Mouse (Mus musculus) intestine, embryonic 16.5 days (tissue): Measurements from ENCODE around the gene Foxo6. TPM values are rescaled to one million over a fixed set of nuclear protein-coding genes. Genes with fewer than 3 reads are reported as not detected.
A peak's percentile ranks its signal among the peaks of the same experiment; 100 is the strongest.

Experiments used
- ATAC-seq: fragments of 200-750 bp; cut with Nextera tagmentation; 2 replicates; pipeline ENCODE4 v1.8.0; 2017; ENCODE audit warnings: moderate TSS enrichment, moderate library complexity
- H3K27ac ChIP-seq: fragments of 300-500 bp; sonication (generic); 2 replicates; pipeline ENCODE4 v1.5.1; 2014; ENCODE audit warnings: mild to moderate bottlenecking, low read length
- H3K27me3 ChIP-seq: fragments of 300-500 bp; sonication (generic); replicated peaks from 2 replicates; pipeline ENCODE4 v1.6.1; 2014; ENCODE audit warnings: low read length, control low read depth, mixed read lengths; ENCODE audit not compliant: control insufficient read depth, insufficient read depth
- H3K36me3 ChIP-seq: fragments of 300-500 bp; sonication (generic); 2 replicates; pipeline ENCODE4 v1.6.1; 2014; ENCODE audit warnings: low read length, control low read depth; ENCODE audit not compliant: control insufficient read depth, insufficient read depth
- H3K4me1 ChIP-seq: fragments of 300-500 bp; sonication (generic); 2 replicates; pipeline ENCODE4 v1.6.1; 2014; ENCODE audit warnings: low read length, control low read depth, mixed read lengths; ENCODE audit not compliant: control insufficient read depth, insufficient read depth
- H3K4me2 ChIP-seq: fragments of 300-500 bp; sonication (generic); 2 replicates; pipeline ENCODE4 v1.6.1; 2014; ENCODE audit warnings: low read depth, low read length, control low read depth
- H3K4me3 ChIP-seq: fragments of 300-500 bp; sonication (generic); 2 replicates; pipeline ENCODE4 v1.5.1; 2014; ENCODE audit warnings: mild to moderate bottlenecking, low read length
- H3K9ac ChIP-seq: fragments of 300-500 bp; sonication (generic); 2 replicates; pipeline ENCODE4 v1.6.1; 2014; ENCODE audit warnings: low read depth, low read length
- H3K9me3 ChIP-seq: fragments of 300-500 bp; sonication (generic); 2 replicates; pipeline ENCODE4 v1.6.1; 2016; ENCODE audit warnings: low read length, control low read depth; ENCODE audit not compliant: control insufficient read depth
- WGBS: fragments of 180-500 bp; shearing (Covaris S2); extraction: QIAGEN DNeasy Blood & Tissue Kit; methylation state at CpG from one replicate; pipeline ENCODE4 v1.1.7; 2014; 5-methylcytosine and 5-hydroxymethylcytosine counted together
- polyA plus RNA-seq: library from polyadenylated mRNA; unstranded; fragments of >200 nt; fragmentation: Nextera tagmentation; extraction: Ambion mirVana; gene quantifications from 2 replicates; pipeline ENCODE4 v1.2.1, GENCODE M21; 2015

Gene Foxo6
- polyA plus RNA-seq, 1 experiment from 2014 or later = 0.12 TPM

GRCm38 (mm10) chr4:120267683-120268082 lies 19.5 kb downstream of the Foxo6 start:
- H3K9ac ChIP-seq = peak overlapping the region; percentile 58; the same call in 1 of the 2 replicates
- H3K4me1 ChIP-seq = peaks cover 25% of the 10 kb centered on the region
- peak overlapping the region; percentile 48 for H3K4me3 ChIP-seq
- no peaks in the 10 kb centered on the region for H3K36me3 ChIP-seq
- no peak overlapping the region for H3K27ac ChIP-seq
- peaks cover 64% of the 10 kb centered on the region for H3K27me3 ChIP-seq
- H3K4me2 ChIP-seq = peak overlapping the region; percentile 70
- H3K9me3 ChIP-seq = no peaks in the 10 kb centered on the region
- peak; percentile 17; the same call in 1 of the 2 replicates for ATAC-seq
- WGBS = 9% methylated on average over 25 of the region's 25 CpGs

DNA sequence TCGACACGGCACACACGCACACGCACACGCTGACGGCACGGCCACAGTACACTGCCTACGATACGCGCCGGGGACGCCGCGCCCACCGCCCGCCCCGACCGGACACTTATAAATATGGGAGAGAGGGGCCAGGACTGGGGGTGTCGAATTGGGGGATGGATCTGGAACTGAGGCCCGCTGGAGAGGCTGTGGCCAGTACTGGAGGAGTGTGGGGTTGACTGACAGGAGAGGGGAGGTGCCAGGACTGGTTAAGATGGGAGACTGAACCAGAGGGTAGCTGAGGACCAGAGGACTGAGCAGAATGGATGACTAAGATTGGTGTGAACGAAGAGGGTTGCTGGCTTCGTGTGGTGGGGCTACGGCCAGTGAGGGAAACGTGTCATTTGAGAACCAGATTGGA lies 20.0 kb downstream of the Foxo6 start:
- Histone ChIP-seq H3K9ac (no peak overlapping the region), H3K4me2 (no peak overlapping the region), H3K4me3 (no peak overlapping the region), H3K4me1 (peaks cover 25% of the 10 kb centered on the region), H3K36me3 (no peaks in the 10 kb centered on the region), H3K27ac (no peak overlapping the region), H3K9me3 (no peaks in the 10 kb centered on the region), H3K27me3 (peaks cover 69% of the 10 kb centered on the region)
- 27% methylated on average over 24 of the region's 24 CpGs for WGBS
- ATAC-seq = no peak

DNA sequence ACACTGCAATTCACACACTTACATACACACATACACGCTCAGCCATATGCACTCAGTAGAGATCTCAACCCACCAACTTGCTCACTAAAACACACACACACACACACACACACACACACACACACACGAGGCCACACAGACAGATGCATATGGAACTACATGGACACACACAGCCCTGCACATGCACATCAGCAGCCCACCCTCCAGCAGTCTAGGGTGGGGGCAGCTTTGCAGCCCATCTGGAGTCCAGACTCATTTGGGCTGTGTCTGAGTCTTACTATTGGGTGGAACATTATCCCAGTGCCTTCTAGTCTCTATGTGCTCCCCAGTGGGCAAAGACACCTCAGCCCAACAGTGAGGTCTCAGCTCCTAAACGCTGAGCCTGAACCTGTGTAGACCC lies 23.0 kb downstream of the Foxo6 start:
- 58% methylated on average over 3 of the region's 3 CpGs for WGBS
- H3K4me1 ChIP-seq = peaks cover 16% of the 10 kb centered on the region
- ATAC-seq = no peak
- H3K27ac ChIP-seq = no peak overlapping the region
- no peaks in the 10 kb centered on the region for H3K36me3 ChIP-seq
- H3K4me3 ChIP-seq = no peak overlapping the region
- H3K9me3 ChIP-seq = no peaks in the 10 kb centered on the region
- H3K27me3 ChIP-seq = peaks cover 54% of the 10 kb centered on the region
- H3K4me2 ChIP-seq = no peak overlapping the region
- H3K9ac ChIP-seq = no peak overlapping the region

DNA sequence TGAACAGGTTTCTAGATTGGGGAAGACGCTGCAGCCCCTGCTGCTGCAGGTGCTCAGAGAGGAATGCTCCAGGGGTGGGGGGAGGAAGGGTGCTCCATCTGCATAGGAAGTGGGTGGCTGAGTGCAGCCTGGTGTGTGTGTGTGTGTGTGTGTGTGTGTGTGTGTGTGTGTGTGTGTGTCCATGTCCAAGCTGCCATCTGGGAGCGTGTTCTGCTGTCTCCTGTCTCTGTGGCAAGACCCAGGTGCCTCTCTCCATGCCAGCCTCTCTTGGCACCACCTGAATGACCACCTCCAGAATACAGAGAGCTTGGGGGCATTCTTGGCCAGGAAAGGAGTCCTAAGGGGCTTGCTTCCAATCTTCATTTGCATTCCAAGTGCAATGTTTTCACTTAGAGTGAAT lies 24.4 kb downstream of the Foxo6 start:
- peaks cover 40% of the 10 kb centered on the region for H3K27me3 ChIP-seq
- WGBS = 46% methylated on average over 2 of the region's 2 CpGs

DNA sequence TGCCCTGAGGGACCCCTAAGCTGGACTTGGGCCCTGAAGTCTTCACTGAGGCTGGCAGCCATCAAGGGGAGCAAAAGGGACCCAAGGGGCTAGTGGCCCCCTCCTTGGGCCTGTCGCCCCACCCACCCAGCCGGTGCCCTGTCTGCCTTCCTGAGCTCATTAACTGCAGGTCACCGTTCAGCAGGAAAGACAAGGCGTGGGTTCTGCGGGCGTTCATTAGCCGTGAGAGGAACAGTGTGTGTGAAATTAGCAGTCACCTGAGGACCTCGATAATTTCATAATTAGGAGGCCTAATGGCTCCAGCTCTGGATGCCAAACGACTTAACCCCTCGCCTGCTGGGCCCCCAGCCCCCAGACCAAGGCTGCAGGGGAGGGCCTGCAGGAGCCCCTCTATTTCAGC lies 24.9 kb downstream of the Foxo6 start:
- Histone ChIP-seq H3K36me3 (no peaks in the 10 kb centered on the region), H3K4me3 (no peak overlapping the region), H3K4me1 (0 out of 2 replicates have a peak, but pooled peaks cover 2% of the 10 kb centered on the region), H3K4me2 (no peak overlapping the region), H3K27ac (no peak overlapping the region), H3K27me3 (peaks cover 35% of the 10 kb centered on the region), H3K9ac (no peak overlapping the region), H3K9me3 (no peaks in the 10 kb centered on the region)
- 35% methylated on average over 10 of the region's 10 CpGs for WGBS
- ATAC-seq = no peak

More for the DNA sequence above, 24.4 kb downstream of the Foxo6 start:
- Histone ChIP-seq H3K9ac (no peak overlapping the region), H3K9me3 (no peaks in the 10 kb centered on the region), H3K27ac (no peak overlapping the region), H3K36me3 (no peaks in the 10 kb centered on the region), H3K4me2 (no peak overlapping the region), H3K4me3 (no peak overlapping the region), H3K4me1 (peaks cover 3% of the 10 kb centered on the region; the same call in 1 of the 2 replicates)
- ATAC-seq = no peak

DNA sequence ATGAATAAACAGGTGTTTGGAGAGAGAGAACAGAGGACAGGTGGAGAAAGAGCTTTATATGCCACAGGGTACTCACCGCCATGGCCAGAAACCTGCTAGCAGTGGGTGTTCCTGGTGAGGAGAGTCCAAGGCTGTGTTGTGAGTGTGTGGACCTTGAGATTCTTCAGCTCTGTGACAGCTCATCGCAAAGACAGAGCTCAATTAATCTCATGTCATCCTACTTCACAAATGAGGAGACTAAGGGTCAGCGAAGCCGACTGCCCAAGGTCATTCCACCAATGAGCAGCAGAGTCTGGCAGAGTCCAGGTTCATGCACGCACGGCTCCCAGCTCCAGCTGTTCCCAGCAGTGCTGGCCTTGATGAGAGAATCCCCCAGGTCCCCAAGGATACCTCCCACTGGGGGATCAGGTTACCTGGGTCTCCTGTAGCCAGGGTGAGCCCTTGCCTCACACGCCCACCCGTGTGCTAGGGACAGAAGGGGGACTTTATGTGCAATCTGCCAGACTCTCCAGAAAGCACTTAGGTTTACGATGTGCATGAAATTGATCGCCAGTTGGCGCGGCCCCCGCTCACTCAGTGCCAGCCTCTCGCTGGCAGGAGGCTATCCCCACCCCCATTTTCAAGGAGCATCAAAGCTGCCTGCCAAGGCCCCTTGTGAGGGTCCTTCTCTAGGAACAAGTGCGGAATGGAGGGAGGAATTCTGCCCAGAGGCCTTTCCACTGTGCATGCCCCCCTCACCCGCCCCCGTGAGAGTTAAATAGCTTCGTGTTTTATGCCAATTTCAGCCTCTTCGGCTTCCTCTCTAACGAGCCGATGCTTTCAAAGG lies 27.6 kb downstream of the Foxo6 start:
- no peaks in the 10 kb centered on the region for H3K36me3 ChIP-seq
- H3K9ac ChIP-seq = no peak overlapping the region
- peaks cover 14% of the 10 kb centered on the region for H3K27me3 ChIP-seq
- H3K4me3 ChIP-seq = no peak overlapping the region
- 44% methylated on average over 21 of the region's 21 CpGs for WGBS
- H3K4me1 ChIP-seq = peaks cover 7% of the 10 kb centered on the region
- no peak for ATAC-seq
- no peak overlapping the region for H3K4me2 ChIP-seq
- H3K9me3 ChIP-seq = no peaks in the 10 kb centered on the region
- no peak overlapping the region for H3K27ac ChIP-seq

GRCm38 (mm10) chr4:120248800-120249261 lies 38.3 kb downstream of the Foxo6 start:
- 18% methylated on average over 8 of the region's 8 CpGs for WGBS
- H3K9me3 ChIP-seq = no peaks in the 10 kb centered on the region
- no peaks in the 10 kb centered on the region for H3K36me3 ChIP-seq
- no peak overlapping the region for H3K4me3 ChIP-seq
- no peak overlapping the region for H3K9ac ChIP-seq
- no peaks in the 10 kb centered on the region for H3K27me3 ChIP-seq
- H3K4me2 ChIP-seq = no peak overlapping the region
- no peak overlapping the region for H3K27ac ChIP-seq
- peaks cover 13% of the 10 kb centered on the region for H3K4me1 ChIP-seq
- ATAC-seq = no peak

GRCm38 (mm10) chr4:120247412-120247811 lies 39.7 kb downstream of the Foxo6 start:
- WGBS = 28% methylated on average over 5 of the region's 5 CpGs
- Histone ChIP-seq H3K9me3 (no peaks in the 10 kb centered on the region), H3K27me3 (no peaks in the 10 kb centered on the region), H3K4me1 (peaks cover 7% of the 10 kb centered on the region), H3K36me3 (no peaks in the 10 kb centered on the region), H3K9ac (no peak overlapping the region), H3K4me2 (no peak overlapping the region), H3K4me3 (no peak overlapping the region), H3K27ac (no peak overlapping the region)
- peak; percentile 72 for ATAC-seq

DNA sequence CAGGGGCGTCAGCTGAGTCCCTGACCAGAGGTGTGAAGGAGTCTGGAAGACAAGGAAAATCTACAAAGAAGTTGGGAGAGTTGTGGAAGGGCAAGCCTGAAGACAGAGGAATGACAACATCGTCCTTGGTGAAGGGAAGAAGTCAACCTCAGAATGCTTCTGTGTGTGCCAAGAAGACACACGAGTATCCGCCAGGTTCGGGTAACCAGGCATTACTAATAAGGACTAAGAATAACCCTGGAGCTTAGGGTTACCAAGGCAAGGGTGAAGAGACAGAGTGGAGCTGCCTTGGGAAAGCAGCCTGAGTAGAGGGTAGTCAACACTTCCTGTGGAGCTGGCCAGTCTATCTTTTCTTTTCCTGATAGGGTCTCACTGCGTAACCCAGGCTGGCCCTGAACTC lies 41.1 kb downstream of the Foxo6 start:
- H3K4me2 ChIP-seq = no peak overlapping the region
- H3K36me3 ChIP-seq = no peaks in the 10 kb centered on the region
- no peak overlapping the region for H3K4me3 ChIP-seq
- H3K27me3 ChIP-seq = no peaks in the 10 kb centered on the region
- H3K27ac ChIP-seq = no peak overlapping the region
- H3K4me1 ChIP-seq = 0 out of 2 replicates have a peak, but pooled peaks cover 7% of the 10 kb centered on the region
- no peaks in the 10 kb centered on the region for H3K9me3 ChIP-seq
- ATAC-seq = no peak
- 94% methylated on average over 6 of the region's 6 CpGs for WGBS
- H3K9ac ChIP-seq = no peak overlapping the region
